Mouse (Mus musculus): ENCODE data around the gene Adtrp. TPM values are rescaled to one million over a fixed set of nuclear protein-coding genes. Genes with fewer than 3 reads are reported as not detected.

The Adtrp gene
- polyA plus RNA-seq, 1 experiment from 2014 or later, result 42.3 TPM

DNA sequence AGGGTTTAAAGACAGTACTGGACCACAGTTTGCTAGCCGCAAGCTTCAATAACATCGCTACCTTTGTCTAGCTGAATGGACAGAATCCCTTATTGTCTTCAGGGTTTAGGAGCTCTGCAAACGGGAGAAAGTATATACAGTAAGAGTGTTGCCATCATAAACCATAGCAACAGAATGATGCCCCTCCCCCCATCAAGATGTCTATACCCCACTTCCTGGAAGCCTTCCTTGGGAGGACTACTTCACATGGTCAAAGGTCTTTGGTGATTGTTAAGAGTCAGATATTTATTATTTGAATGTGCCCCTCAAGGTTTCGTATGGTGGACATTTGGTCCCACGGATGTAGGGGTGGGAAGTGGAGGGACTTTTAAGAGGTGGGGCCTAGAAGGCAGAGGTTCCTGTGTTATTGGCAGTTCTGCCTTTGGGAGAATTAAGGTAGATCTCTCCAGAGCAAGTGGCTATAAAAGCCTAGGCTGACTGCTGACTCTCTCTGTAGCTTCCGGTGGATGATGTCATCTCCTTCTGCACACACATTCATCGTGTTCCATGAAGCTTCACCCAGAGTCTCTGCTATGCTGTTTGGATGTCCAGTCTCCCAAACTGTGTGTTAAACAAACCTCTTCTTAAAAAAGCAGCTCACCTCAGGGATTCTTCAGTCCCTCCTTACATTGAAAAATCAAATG lies 42.2 kb downstream of the Adtrp start:
- DNase-seq (ENCODE audit: low spot score), result no peak
- Histone ChIP-seq H3K36me3 (ENCODE audit: control insufficient read depth, insufficient read depth, low read length) (no peaks in the 10 kb centered on the region), H3K4me2 (replicated peaks; ENCODE audit: low read depth) (no peak overlapping the region), H3K27me3 (ENCODE audit: control insufficient read depth, insufficient read depth, low read length) (no peaks in the 10 kb centered on the region), H3K9ac (ENCODE audit: low read length) (no peak overlapping the region), H3K4me1 (replicated peaks; ENCODE audit: control insufficient read depth, insufficient read depth) (no peaks in the 10 kb centered on the region), H3K9me3 (ENCODE audit: control insufficient read depth, low read length) (no peaks in the 10 kb centered on the region), H3K27ac (replicated peaks) (no peak overlapping the region), H3K4me3 (ENCODE audit: low read depth, low read length) (no peak overlapping the region)
- TF ChIP-seq CTCF (IDR thresholded peaks at IDR 0.05; ENCODE audit: low read depth) (no peak), EP300 (optimal IDR thresholded peaks at IDR 0.05) (no peak)
- 74% methylated on average over 7 of the region's 7 CpGs for WGBS
- ATAC-seq (ENCODE audit: low FRiP score, low TSS enrichment), result no peak

DNA sequence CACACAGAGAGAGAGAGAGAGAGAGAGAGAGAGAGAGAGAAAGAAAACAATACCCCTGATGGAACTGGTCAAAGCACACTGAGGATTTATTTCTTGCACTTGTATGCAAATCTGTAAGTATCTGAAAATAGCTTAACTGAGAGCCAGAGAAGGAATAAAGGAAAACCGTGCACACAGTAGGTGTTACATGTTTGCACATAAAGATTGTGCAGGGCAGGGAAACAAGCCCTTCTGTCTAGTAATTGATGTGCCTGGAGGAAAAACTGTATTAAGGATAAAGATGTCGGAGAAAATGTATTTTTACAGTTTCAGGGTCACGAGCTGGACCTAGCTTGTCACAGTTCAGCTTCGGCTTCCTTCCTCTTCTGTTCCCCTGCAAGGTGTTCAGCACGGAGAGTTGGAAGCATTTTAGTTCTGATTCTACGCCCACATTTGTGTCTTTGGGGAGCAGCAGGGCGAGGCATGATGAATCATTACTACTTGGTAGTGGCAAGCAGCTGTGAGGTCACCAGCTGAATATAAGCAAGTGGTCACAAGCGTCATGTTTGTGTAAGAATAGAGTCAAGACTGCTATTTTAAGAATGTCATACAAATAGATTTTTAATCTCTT lies 43.7 kb downstream of the Adtrp start:
- H3K27me3 ChIP-seq (ENCODE audit: control insufficient read depth, insufficient read depth, low read length), result no peaks in the 10 kb centered on the region
- 21% methylated on average over 8 of the region's 8 CpGs for WGBS
- no peak overlapping the region for H3K9ac ChIP-seq (ENCODE audit: low read length)
- no peak overlapping the region for H3K27ac ChIP-seq (replicated peaks)
- no peak for TF ChIP-seq CTCF (IDR thresholded peaks at IDR 0.05; ENCODE audit: low read depth)
- TF ChIP-seq EP300 (optimal IDR thresholded peaks at IDR 0.05), result no peak
- H3K4me1 ChIP-seq (replicated peaks; ENCODE audit: control insufficient read depth, insufficient read depth), result no peaks in the 10 kb centered on the region
- DNase-seq (ENCODE audit: low spot score) (peak; percentile 58), ATAC-seq (ENCODE audit: low FRiP score, low TSS enrichment) (peak; percentile 83)
- no peaks in the 10 kb centered on the region for H3K9me3 ChIP-seq (ENCODE audit: control insufficient read depth, low read length)
- no peaks in the 10 kb centered on the region for H3K36me3 ChIP-seq (ENCODE audit: control insufficient read depth, insufficient read depth, low read length)
- H3K4me3 ChIP-seq (ENCODE audit: low read depth, low read length), result no peak overlapping the region
- H3K4me2 ChIP-seq (replicated peaks; ENCODE audit: low read depth), result no peak overlapping the region

DNA sequence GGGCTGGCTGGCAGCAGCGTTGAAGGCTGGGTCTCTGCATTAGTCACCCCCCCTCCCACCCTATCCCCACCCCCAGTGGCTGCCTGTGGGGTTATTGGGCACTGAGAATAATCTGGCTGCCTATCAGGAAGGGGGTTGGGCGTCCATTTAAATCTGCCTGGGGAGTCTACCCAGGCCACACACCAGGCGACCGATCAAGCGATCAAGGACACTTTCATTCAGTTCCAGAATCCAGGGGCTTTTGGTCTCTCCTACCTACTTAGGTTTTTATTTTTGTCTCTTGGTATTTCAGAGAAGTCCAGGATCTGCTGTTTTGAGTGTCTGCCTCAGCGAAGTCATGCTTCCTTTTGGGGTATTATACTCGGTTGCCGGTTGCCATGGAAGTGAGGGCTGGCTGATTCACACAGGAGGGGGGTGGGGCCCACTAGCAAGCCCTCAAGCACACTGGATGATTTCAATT lies 46.3 kb downstream of the Adtrp start:
- no peak overlapping the region for H3K9ac ChIP-seq (ENCODE audit: low read length)

DNA sequence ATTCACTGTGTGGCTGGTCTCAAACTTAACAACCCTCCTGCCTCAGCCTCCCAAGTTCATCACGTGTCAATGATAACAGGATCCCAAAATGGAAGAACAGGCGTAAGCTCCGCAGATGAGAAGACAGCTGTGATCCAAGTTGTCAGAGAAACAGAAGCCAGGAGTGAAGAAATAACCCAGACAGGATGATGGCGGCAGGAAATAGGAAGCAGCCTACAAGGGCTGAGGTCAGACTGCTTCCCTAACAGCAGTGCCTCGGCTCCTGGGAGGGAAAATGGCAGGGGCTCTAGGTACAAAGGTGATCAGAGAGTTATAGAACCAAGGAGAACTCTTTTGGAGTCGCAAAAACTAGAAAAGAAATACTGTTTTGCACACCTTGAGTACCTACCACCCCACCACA lies 54.6 kb downstream of the Adtrp start:
- 84% methylated on average over 6 of the region's 6 CpGs for WGBS
- Histone ChIP-seq H3K27ac (replicated peaks) (no peak overlapping the region), H3K36me3 (ENCODE audit: control insufficient read depth, insufficient read depth, low read length) (no peaks in the 10 kb centered on the region), H3K27me3 (ENCODE audit: control insufficient read depth, insufficient read depth, low read length) (no peaks in the 10 kb centered on the region), H3K4me1 (replicated peaks; ENCODE audit: control insufficient read depth, insufficient read depth) (no peaks in the 10 kb centered on the region), H3K9me3 (ENCODE audit: control insufficient read depth, low read length) (no peaks in the 10 kb centered on the region), H3K9ac (ENCODE audit: low read length) (no peak overlapping the region), H3K4me2 (replicated peaks; ENCODE audit: low read depth) (no peak overlapping the region), H3K4me3 (ENCODE audit: low read depth, low read length) (no peak overlapping the region)
- DNase-seq (ENCODE audit: low spot score) (no peak), ATAC-seq (ENCODE audit: low FRiP score, low TSS enrichment) (no peak)
- TF ChIP-seq EP300 (optimal IDR thresholded peaks at IDR 0.05) (no peak), CTCF (IDR thresholded peaks at IDR 0.05; ENCODE audit: low read depth) (no peak)

More for the DNA sequence above, 46.3 kb downstream of the Adtrp start:
- Histone ChIP-seq H3K4me3 (ENCODE audit: low read depth, low read length) (no peak overlapping the region), H3K27me3 (ENCODE audit: control insufficient read depth, insufficient read depth, low read length) (no peaks in the 10 kb centered on the region), H3K4me2 (replicated peaks; ENCODE audit: low read depth) (no peak overlapping the region), H3K9me3 (ENCODE audit: control insufficient read depth, low read length) (no peaks in the 10 kb centered on the region), H3K4me1 (replicated peaks; ENCODE audit: control insufficient read depth, insufficient read depth) (no peaks in the 10 kb centered on the region), H3K27ac (replicated peaks) (no peak overlapping the region), H3K36me3 (ENCODE audit: control insufficient read depth, insufficient read depth, low read length) (no peaks in the 10 kb centered on the region)
- 26% methylated on average over 8 of the region's 8 CpGs for WGBS
- no peak for DNase-seq (ENCODE audit: low spot score)
- ATAC-seq (ENCODE audit: low FRiP score, low TSS enrichment), result no peak
- no peak for TF ChIP-seq CTCF (IDR thresholded peaks at IDR 0.05; ENCODE audit: low read depth)

DNA sequence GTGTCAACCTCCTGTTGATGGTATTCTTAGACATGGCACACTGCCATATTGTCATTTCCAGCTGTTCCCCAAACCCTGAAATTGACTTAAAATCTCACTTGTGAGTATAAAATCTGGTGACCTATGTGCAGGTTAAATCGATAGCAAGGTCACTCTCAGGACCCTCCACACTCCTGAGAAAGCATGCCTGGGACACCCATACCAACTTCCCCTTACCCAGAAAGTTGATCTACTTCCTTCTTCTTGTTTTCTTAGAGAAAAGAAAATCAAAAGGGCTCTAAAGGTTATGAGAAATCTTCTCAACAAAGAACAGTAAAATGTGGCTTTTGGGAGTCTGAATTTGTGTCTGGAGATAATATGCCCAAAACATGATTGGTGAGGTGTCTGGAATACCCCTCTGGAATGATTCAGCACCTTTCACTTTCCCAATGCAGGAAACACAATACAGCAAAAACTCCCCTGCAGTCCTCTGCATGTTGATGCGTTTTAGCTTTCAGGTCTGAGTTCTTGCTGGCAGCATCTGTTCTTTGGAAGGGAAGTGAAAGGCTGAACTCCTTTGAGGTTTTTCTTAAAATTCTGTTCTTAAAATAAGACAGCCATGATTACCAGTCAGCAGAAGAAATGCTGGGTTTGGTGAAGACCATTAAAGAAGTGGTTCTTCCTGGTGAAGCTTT lies 59.5 kb downstream of the Adtrp start:
- no peak overlapping the region for H3K4me2 ChIP-seq (replicated peaks; ENCODE audit: low read depth)
- no peak for ATAC-seq (ENCODE audit: low FRiP score, low TSS enrichment)
- WGBS, result 80% methylated on average over 2 of the region's 2 CpGs

DNA sequence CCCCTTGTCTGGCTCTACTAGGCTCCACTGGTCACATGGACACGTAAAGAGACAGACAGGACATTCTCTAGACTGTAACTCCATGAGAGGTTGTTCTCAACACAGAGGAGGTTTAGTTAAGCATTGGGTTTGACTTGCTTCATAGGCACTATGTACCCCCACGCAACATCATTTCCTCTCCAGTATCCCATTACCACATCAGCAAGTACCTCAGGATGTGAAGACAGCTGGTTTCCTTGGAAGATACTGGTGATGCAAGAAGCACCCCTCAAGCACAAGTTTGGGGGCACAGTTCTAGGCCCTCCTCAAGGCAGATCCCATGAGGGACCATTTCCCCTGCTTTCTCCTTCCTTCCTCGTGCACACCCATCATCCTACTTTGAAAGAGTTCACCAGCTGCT lies 60.8 kb downstream of the Adtrp start:
- Histone ChIP-seq H3K27ac (replicated peaks) (no peak overlapping the region), H3K9me3 (ENCODE audit: control insufficient read depth, low read length) (no peaks in the 10 kb centered on the region), H3K27me3 (ENCODE audit: control insufficient read depth, insufficient read depth, low read length) (no peaks in the 10 kb centered on the region), H3K9ac (ENCODE audit: low read length) (no peak overlapping the region), H3K36me3 (ENCODE audit: control insufficient read depth, insufficient read depth, low read length) (no peaks in the 10 kb centered on the region), H3K4me1 (replicated peaks; ENCODE audit: control insufficient read depth, insufficient read depth) (no peaks in the 10 kb centered on the region), H3K4me3 (ENCODE audit: low read depth, low read length) (no peak overlapping the region), H3K4me2 (replicated peaks; ENCODE audit: low read depth) (no peak overlapping the region)
- ATAC-seq (ENCODE audit: low FRiP score, low TSS enrichment) (no peak), DNase-seq (ENCODE audit: low spot score) (no peak)
- 93% methylated on average over 3 of the region's 3 CpGs for WGBS
- no peak for TF ChIP-seq EP300 (optimal IDR thresholded peaks at IDR 0.05)
- TF ChIP-seq CTCF (IDR thresholded peaks at IDR 0.05; ENCODE audit: low read depth), result no peak

More for the DNA sequence above, 59.5 kb downstream of the Adtrp start:
- Histone ChIP-seq H3K36me3 (ENCODE audit: control insufficient read depth, insufficient read depth, low read length) (no peaks in the 10 kb centered on the region), H3K4me1 (replicated peaks; ENCODE audit: control insufficient read depth, insufficient read depth) (no peaks in the 10 kb centered on the region), H3K9ac (ENCODE audit: low read length) (no peak overlapping the region), H3K27me3 (ENCODE audit: control insufficient read depth, insufficient read depth, low read length) (no peaks in the 10 kb centered on the region), H3K4me3 (ENCODE audit: low read depth, low read length) (no peak overlapping the region), H3K9me3 (ENCODE audit: control insufficient read depth, low read length) (no peaks in the 10 kb centered on the region), H3K27ac (replicated peaks) (no peak overlapping the region)
- no peak for TF ChIP-seq EP300 (optimal IDR thresholded peaks at IDR 0.05)
- TF ChIP-seq CTCF (IDR thresholded peaks at IDR 0.05; ENCODE audit: low read depth), result no peak
- no peak for DNase-seq (ENCODE audit: low spot score)
